Mouse (Mus musculus) C2C12 (cell line): ENCODE results near the gene Mink1.

Experiments
- CTCF ChIP-seq: IDR thresholded peaks from one replicate; pipeline ENCODE4 v1.5.1; 2011; ENCODE audit not compliant: control insufficient read depth, insufficient read depth, insufficient read length
- MYOD1 ChIP-seq: IDR thresholded peaks from one replicate; pipeline ENCODE4 v1.6.1; 2011; ENCODE audit warnings: low read depth; ENCODE audit not compliant: control insufficient read depth, insufficient read length
- USF1 ChIP-seq: IDR thresholded peaks from one replicate; pipeline ENCODE4 v1.6.1; 2011; ENCODE audit warnings: low read depth, mild to moderate bottlenecking, control low read depth, moderate library complexity

- TF ChIP-seq CTCF, result no peak
- no peak for TF ChIP-seq MYOD1
- no peak for TF ChIP-seq USF1
Observed at GRCm38 (mm10) chr11:70520178-70520769, 42.4 kb upstream of the Mink1 start.
